Mouse (Mus musculus) testis, adult 2 months (tissue): ENCODE measurements around the gene Ntn1. TPM values are rescaled to one million over a fixed set of nuclear protein-coding genes. Genes with fewer than 3 reads are reported as not detected.

Experiments
- H3K27ac ChIP-seq: fragments of 200-500 bp; 2 replicates; pipeline ENCODE4 v1.5.1; 2012; ENCODE audit warnings: low read depth, low read length; ENCODE audit not compliant: control insufficient read depth, insufficient read depth
- H3K27me3 ChIP-seq: fragments of 200-500 bp; 2 replicates; pipeline ENCODE4 v1.6.1; 2012; ENCODE audit warnings: mild to moderate bottlenecking, low read length, moderate library complexity; ENCODE audit not compliant: control insufficient read depth, insufficient read depth
- H3K36me3 ChIP-seq: fragments of 200-500 bp; 2 replicates; pipeline ENCODE4 v1.6.1; 2012; ENCODE audit warnings: mild to moderate bottlenecking, low read length; ENCODE audit not compliant: control insufficient read depth, insufficient read depth
- H3K4me1 ChIP-seq: fragments of 200-500 bp; 2 replicates; pipeline ENCODE4 v1.6.1; 2012; ENCODE audit warnings: low read length; ENCODE audit not compliant: control insufficient read depth, insufficient read depth
- H3K4me3 ChIP-seq: fragments of 200-500 bp; 2 replicates; pipeline ENCODE4 v1.5.1; 2012; ENCODE audit warnings: low read depth, mild to moderate bottlenecking, low read length, moderate library complexity, mixed read lengths; ENCODE audit not compliant: control insufficient read depth
- CTCF ChIP-seq: fragments of 200-500 bp; IDR thresholded peaks from 2 replicates; pipeline ENCODE4 v1.5.1; 2012; ENCODE audit warnings: low read depth, mild to moderate bottlenecking, inconsistent platforms, low read length, moderate library complexity; ENCODE audit not compliant: control insufficient read depth, insufficient read depth, insufficient replicate concordance
- POLR2A ChIP-seq: fragments of 200-500 bp; IDR thresholded peaks from 2 replicates; pipeline ENCODE4 v1.6.1; 2012; ENCODE audit warnings: low read depth, mild to moderate bottlenecking, inconsistent platforms, low read length, moderate library complexity; ENCODE audit not compliant: control insufficient read depth
- polyA plus RNA-seq: library from polyadenylated mRNA; depleted of rRNA; stranded (reverse); fragments of >200 nt; gene quantifications from 2 replicates; pipeline ENCODE4 v1.2.3, GENCODE M21; 2012

Gene Ntn1
- polyA plus RNA-seq, 1 experiment: 1.6 TPM

GRCm38 (mm10) chr11:68355561-68355960 is 45.1 kb downstream of the Ntn1 start:
- no peak overlapping the region for H3K4me3 ChIP-seq

GRCm38 (mm10) chr11:68354848-68355247 is 45.8 kb downstream of the Ntn1 start:
- Histone ChIP-seq H3K36me3 (no peaks in the 10 kb centered on the region), H3K4me3 (no peak overlapping the region), H3K27me3 (no peaks in the 10 kb centered on the region), H3K27ac (no peak overlapping the region), H3K4me1 (no peaks in the 10 kb centered on the region)
- no peak for TF ChIP-seq POLR2A
- TF ChIP-seq CTCF: no peak

More at GRCm38 (mm10) chr11:68355561-68355960, 45.1 kb downstream of the Ntn1 start:
- Histone ChIP-seq H3K27me3 (no peaks in the 10 kb centered on the region), H3K27ac (no peak overlapping the region), H3K4me1 (no peaks in the 10 kb centered on the region), H3K36me3 (no peaks in the 10 kb centered on the region)
- TF ChIP-seq CTCF (no peak), POLR2A (no peak)

- Histone ChIP-seq H3K27me3 (no peaks in the 10 kb centered on the region), H3K27ac (no peak overlapping the region), H3K4me1 (no peaks in the 10 kb centered on the region), H3K36me3 (no peaks in the 10 kb centered on the region), H3K4me3 (no peak overlapping the region)
- TF ChIP-seq CTCF: no peak
- TF ChIP-seq POLR2A: no peak
Measured at GRCm38 (mm10) chr11:68352236-68352635, 48.4 kb downstream of the Ntn1 start.

GRCm38 (mm10) chr11:68348851-68349250 is 51.8 kb downstream of the Ntn1 start:
- Histone ChIP-seq H3K36me3 (no peaks in the 10 kb centered on the region), H3K27me3 (no peaks in the 10 kb centered on the region), H3K27ac (no peak overlapping the region), H3K4me1 (no peaks in the 10 kb centered on the region), H3K4me3 (no peak overlapping the region)
- TF ChIP-seq POLR2A (no peak), CTCF (no peak)

- H3K27me3 ChIP-seq: no peaks in the 10 kb centered on the region
- no peaks in the 10 kb centered on the region for H3K36me3 ChIP-seq
- H3K4me3 ChIP-seq: no peak overlapping the region
- H3K4me1 ChIP-seq: no peaks in the 10 kb centered on the region
- TF ChIP-seq CTCF: no peak
- TF ChIP-seq POLR2A: no peak
- H3K27ac ChIP-seq: no peak overlapping the region
Measured at GRCm38 (mm10) chr11:68348083-68348482, 52.5 kb downstream of the Ntn1 start.

- H3K36me3 ChIP-seq: no peaks in the 10 kb centered on the region
- no peak overlapping the region for H3K4me3 ChIP-seq
- TF ChIP-seq CTCF: no peak
- TF ChIP-seq POLR2A: no peak
- H3K27ac ChIP-seq: no peak overlapping the region
- no peaks in the 10 kb centered on the region for H3K4me1 ChIP-seq
- H3K27me3 ChIP-seq: no peaks in the 10 kb centered on the region
Measured at GRCm38 (mm10) chr11:68347508-68347907, 53.1 kb downstream of the Ntn1 start.

GRCm38 (mm10) chr11:68346099-68346498 is 54.5 kb downstream of the Ntn1 start:
- H3K36me3 ChIP-seq: no peaks in the 10 kb centered on the region
- no peaks in the 10 kb centered on the region for H3K27me3 ChIP-seq
- H3K4me1 ChIP-seq: no peaks in the 10 kb centered on the region
- no peak overlapping the region for H3K27ac ChIP-seq
- no peak for TF ChIP-seq POLR2A
- no peak for TF ChIP-seq CTCF
- no peak overlapping the region for H3K4me3 ChIP-seq

GRCm38 (mm10) chr11:68344221-68344620 is 56.4 kb downstream of the Ntn1 start:
- no peak for TF ChIP-seq CTCF
- TF ChIP-seq POLR2A: no peak
- Histone ChIP-seq H3K4me1 (no peaks in the 10 kb centered on the region), H3K27ac (no peak overlapping the region), H3K27me3 (no peaks in the 10 kb centered on the region), H3K36me3 (no peaks in the 10 kb centered on the region), H3K4me3 (no peak overlapping the region)
